18 mouse cellular contexts compared by ENCODE assay signal in genomic region chr9:26060834-26061233, GRCm38 (mm10).
"Had no signal": no experiment of that assay in that cellular context is flagged by ENCODE, and none has a peak within 500 bp of the region (broad histone marks: within the 10 kb centered on the region; RNA-seq: fewer than 3 reads in every experiment).

No protein-coding gene starts in this region.

- H3K27ac ChIP-seq: lung, embryonic 15.5 days; macrophage; midbrain, embryonic 13.5 days; midbrain, embryonic 15.5 days; neural tube, embryonic 12.5 days had no signal

- ATAC-seq: liver, postnatal 0 days; lung, postnatal 0 days; midbrain, embryonic 13.5 days; midbrain, embryonic 15.5 days had no signal

- DNase-seq: liver, postnatal 0 days; lung, adult 2 months; lung, postnatal 14 days; lung, postnatal 36 days; right cerebral cortex, adult 18-20 months; right cerebral cortex, postnatal 25 days; right cerebral cortex, postnatal 4 days; spleen, adult 18-20 months; thymus, adult 18-20 months; thymus, postnatal 14 days; thymus, postnatal 36 days had no signal

- H3K4me3 ChIP-seq: lung, embryonic 15.5 days; megakaryocyte, embryonic 14.5 days; midbrain, embryonic 13.5 days; midbrain, embryonic 15.5 days; neural tube, embryonic 12.5 days had no signal
